Mouse (Mus musculus): ENCODE data around the gene Yod1. TPM values are rescaled to one million over a fixed set of nuclear protein-coding genes. Genes with fewer than 3 reads are reported as not detected.

The Yod1 gene
- polyA plus RNA-seq, 2 experiments: 5.8 to 19.0 TPM

DNA sequence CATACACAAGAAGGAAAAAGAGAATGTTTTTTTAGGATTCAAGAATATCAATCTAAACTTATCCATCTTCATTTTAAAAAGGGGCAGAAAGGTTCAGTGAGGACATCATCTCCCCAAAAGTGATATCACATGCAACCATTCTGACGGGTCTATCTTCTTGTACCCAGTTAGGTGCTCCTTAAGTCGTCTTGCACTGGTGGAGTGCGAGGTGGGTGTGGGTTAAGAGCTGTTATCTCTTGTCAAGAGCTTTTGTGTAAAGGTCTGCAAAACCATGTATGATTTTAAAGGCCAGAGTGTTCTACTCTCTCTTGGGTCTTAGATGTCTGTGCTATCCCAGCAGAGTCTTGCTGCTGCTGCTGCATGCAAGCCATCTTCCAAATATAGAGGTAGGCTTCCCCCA, 29.7 kb downstream of the Yod1 start:
- TF ChIP-seq CTCF (IDR thresholded peaks at IDR 0.05; ENCODE audit: low read depth) (no peak), EP300 (IDR thresholded peaks at IDR 0.05; ENCODE audit: low read depth) (0 out of 2 replicates have a peak, but pooled peaks have one; percentile 26)
- DNase-seq (ENCODE audit: low read depth in 3 of 3, low spot score in 3 of 3): no peak
- H3K36me3 ChIP-seq (replicated peaks; ENCODE audit: control insufficient read depth, insufficient read depth, low read depth): peaks cover 19% of the 10 kb centered on the region
- ATAC-seq (ENCODE audit: insufficient read depth): peak; percentile 19; the same call in 1 of the 2 replicates
- H3K4me2 ChIP-seq (ENCODE audit: low read depth): no peak overlapping the region
- no peaks in the 10 kb centered on the region for H3K27me3 ChIP-seq (ENCODE audit: control insufficient read depth, insufficient read depth, low read length)
- H3K27ac ChIP-seq: peak overlapping the region; percentile 29
- H3K4me3 ChIP-seq (ENCODE audit: insufficient read depth in 1 of 2, low read depth in 2 of 2, low read length in 2 of 2): no peak overlapping the region
- H3K9ac ChIP-seq (replicated peaks): no peak overlapping the region
- H3K9me3 ChIP-seq (ENCODE audit: control insufficient read depth, low read length): no peaks in the 10 kb centered on the region
- WGBS (ENCODE audit: insufficient replicate concordance): 17% methylated on average over 3 of the region's 3 CpGs
- H3K4me1 ChIP-seq (replicated peaks; ENCODE audit: control insufficient read depth in 2 of 2, insufficient read depth in 2 of 2, low read length in 1 of 2): peaks cover 56% of the 10 kb centered on the region in 2 experiments

DNA sequence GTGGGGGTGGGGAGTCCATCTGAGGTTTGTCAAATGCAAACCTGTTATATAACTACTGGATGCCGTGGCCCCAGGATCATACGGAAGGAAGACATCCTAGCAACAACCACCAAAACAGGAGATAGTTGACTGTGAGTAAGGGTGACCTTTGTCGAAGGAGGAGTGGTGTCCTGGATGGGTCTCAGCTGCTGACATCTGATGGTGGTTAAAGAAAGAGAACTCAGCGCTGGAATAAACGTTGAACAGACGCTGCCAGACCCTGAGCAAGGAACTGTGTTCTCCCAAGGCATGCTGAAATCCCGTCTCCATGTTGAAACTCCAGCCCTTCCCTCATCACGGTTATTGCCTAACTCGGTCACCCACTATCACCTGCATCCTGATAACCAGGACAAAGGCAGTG, 42.6 kb downstream of the Yod1 start:
- Histone ChIP-seq H3K4me3 (ENCODE audit: insufficient read depth in 1 of 2, low read depth in 2 of 2, low read length in 2 of 2) (no peak overlapping the region), H3K4me2 (ENCODE audit: low read depth) (no peak overlapping the region), H3K4me1 (replicated peaks; ENCODE audit: control insufficient read depth in 2 of 2, insufficient read depth in 2 of 2, low read length in 1 of 2) (peaks cover 12 to 13% of the 10 kb centered on the region in 2 experiments), H3K9ac (replicated peaks) (no peak overlapping the region), H3K27ac (no peak overlapping the region), H3K27me3 (ENCODE audit: control insufficient read depth, insufficient read depth, low read length) (no peaks in the 10 kb centered on the region), H3K9me3 (ENCODE audit: control insufficient read depth, low read length) (no peaks in the 10 kb centered on the region), H3K36me3 (replicated peaks; ENCODE audit: control insufficient read depth, insufficient read depth, low read depth) (no peaks in the 10 kb centered on the region)
- TF ChIP-seq EP300 (IDR thresholded peaks at IDR 0.05; ENCODE audit: low read depth) (no peak), CTCF (IDR thresholded peaks at IDR 0.05; ENCODE audit: low read depth) (no peak)
- WGBS (ENCODE audit: insufficient replicate concordance): 54% methylated on average over 9 of the region's 9 CpGs
- no peak for ATAC-seq (ENCODE audit: insufficient read depth)
- DNase-seq (ENCODE audit: low read depth in 3 of 3, low spot score in 3 of 3): no peak

DNA sequence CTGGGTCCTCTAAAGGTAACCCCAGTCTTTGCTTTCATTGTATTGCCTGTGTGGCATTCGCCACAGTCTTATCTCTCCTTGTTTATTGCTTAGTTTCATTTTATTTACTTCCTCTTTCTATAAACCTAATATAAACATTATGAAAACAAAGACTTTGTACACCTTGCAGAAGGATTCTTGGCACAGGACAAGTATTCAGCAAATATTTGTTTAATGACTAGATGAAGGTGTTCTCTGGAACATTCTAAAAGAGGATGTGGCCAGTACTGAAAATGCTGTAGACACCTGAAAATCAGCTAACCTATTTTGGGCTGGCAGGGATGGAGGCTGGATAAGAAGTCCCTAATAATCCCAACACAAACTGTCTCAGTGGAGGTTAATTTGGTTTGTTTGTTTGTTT, 44.5 kb downstream of the Yod1 start:
- H3K4me2 ChIP-seq (ENCODE audit: low read depth): no peak overlapping the region
- H3K27ac ChIP-seq: no peak overlapping the region
- H3K4me1 ChIP-seq (replicated peaks; ENCODE audit: control insufficient read depth in 2 of 2, insufficient read depth in 2 of 2, low read length in 1 of 2): peaks cover 13% of the 10 kb centered on the region in 2 experiments
- no peak overlapping the region for H3K9ac ChIP-seq (replicated peaks)
- TF ChIP-seq EP300 (IDR thresholded peaks at IDR 0.05; ENCODE audit: low read depth): no peak
- no peak for TF ChIP-seq CTCF (IDR thresholded peaks at IDR 0.05; ENCODE audit: low read depth)
- 56% methylated on average over 1 of the region's 1 CpGs for WGBS (ENCODE audit: insufficient replicate concordance)
- H3K4me3 ChIP-seq (ENCODE audit: insufficient read depth in 1 of 2, low read depth in 2 of 2, low read length in 2 of 2): no peak overlapping the region
- no peaks in the 10 kb centered on the region for H3K36me3 ChIP-seq (replicated peaks; ENCODE audit: control insufficient read depth, insufficient read depth, low read depth)
- DNase-seq (ENCODE audit: low read depth in 3 of 3, low spot score in 3 of 3): no peak
- no peaks in the 10 kb centered on the region for H3K9me3 ChIP-seq (ENCODE audit: control insufficient read depth, low read length)
- no peaks in the 10 kb centered on the region for H3K27me3 ChIP-seq (ENCODE audit: control insufficient read depth, insufficient read depth, low read length)
- no peak for ATAC-seq (ENCODE audit: insufficient read depth)

- H3K36me3 ChIP-seq (replicated peaks; ENCODE audit: control insufficient read depth, insufficient read depth, low read depth): no peaks in the 10 kb centered on the region
- DNase-seq (ENCODE audit: low read depth in 3 of 3, low spot score in 3 of 3): no peak
- no peak overlapping the region for H3K27ac ChIP-seq
- ATAC-seq (ENCODE audit: insufficient read depth): no peak
- 70% methylated on average over 3 of the region's 3 CpGs for WGBS (ENCODE audit: insufficient replicate concordance)
- no peaks in the 10 kb centered on the region for H3K9me3 ChIP-seq (ENCODE audit: control insufficient read depth, low read length)
- peaks cover 13 to 16% of the 10 kb centered on the region in 2 experiments for H3K4me1 ChIP-seq (replicated peaks; ENCODE audit: control insufficient read depth in 2 of 2, insufficient read depth in 2 of 2, low read length in 1 of 2)
- no peaks in the 10 kb centered on the region for H3K27me3 ChIP-seq (ENCODE audit: control insufficient read depth, insufficient read depth, low read length)
- H3K4me3 ChIP-seq (ENCODE audit: insufficient read depth in 1 of 2, low read depth in 2 of 2, low read length in 2 of 2): no peak overlapping the region
- no peak overlapping the region for H3K4me2 ChIP-seq (ENCODE audit: low read depth)
- TF ChIP-seq CTCF (IDR thresholded peaks at IDR 0.05; ENCODE audit: low read depth): no peak
- TF ChIP-seq EP300 (IDR thresholded peaks at IDR 0.05; ENCODE audit: low read depth): no peak
- no peak overlapping the region for H3K9ac ChIP-seq (replicated peaks)
Observed at GRCm38 (mm10) chr1:130762045-130762760, 45.1 kb downstream of the Yod1 start.

- H3K4me2 ChIP-seq (ENCODE audit: low read depth): no peak overlapping the region
- no peaks in the 10 kb centered on the region for H3K36me3 ChIP-seq (replicated peaks; ENCODE audit: control insufficient read depth, insufficient read depth, low read depth)
- no peak overlapping the region for H3K27ac ChIP-seq
- DNase-seq (ENCODE audit: low read depth in 3 of 3, low spot score in 3 of 3) (no peak), ATAC-seq (ENCODE audit: insufficient read depth) (no peak)
- no peaks in the 10 kb centered on the region for H3K27me3 ChIP-seq (ENCODE audit: control insufficient read depth, insufficient read depth, low read length)
- H3K4me1 ChIP-seq (replicated peaks; ENCODE audit: control insufficient read depth in 2 of 2, insufficient read depth in 2 of 2, low read length in 1 of 2): peaks cover 13 to 18% of the 10 kb centered on the region in 2 experiments
- H3K9me3 ChIP-seq (ENCODE audit: control insufficient read depth, low read length): no peaks in the 10 kb centered on the region
- TF ChIP-seq EP300 (IDR thresholded peaks at IDR 0.05; ENCODE audit: low read depth) (no peak), CTCF (IDR thresholded peaks at IDR 0.05; ENCODE audit: low read depth) (no peak)
- H3K9ac ChIP-seq (replicated peaks): no peak overlapping the region; the same call in 1 of the 2 replicates
- no peak overlapping the region for H3K4me3 ChIP-seq (ENCODE audit: insufficient read depth in 1 of 2, low read depth in 2 of 2, low read length in 2 of 2)
- WGBS (ENCODE audit: insufficient replicate concordance): 65% methylated on average over 12 of the region's 12 CpGs
Observed at GRCm38 (mm10) chr1:130764027-130764461, 46.9 kb downstream of the Yod1 start.

Data from liver, embryonic 14.5 days (tissue).